Comparison of ENCODE assay signal across 30 mouse cellular contexts in the genomic region with DNA sequence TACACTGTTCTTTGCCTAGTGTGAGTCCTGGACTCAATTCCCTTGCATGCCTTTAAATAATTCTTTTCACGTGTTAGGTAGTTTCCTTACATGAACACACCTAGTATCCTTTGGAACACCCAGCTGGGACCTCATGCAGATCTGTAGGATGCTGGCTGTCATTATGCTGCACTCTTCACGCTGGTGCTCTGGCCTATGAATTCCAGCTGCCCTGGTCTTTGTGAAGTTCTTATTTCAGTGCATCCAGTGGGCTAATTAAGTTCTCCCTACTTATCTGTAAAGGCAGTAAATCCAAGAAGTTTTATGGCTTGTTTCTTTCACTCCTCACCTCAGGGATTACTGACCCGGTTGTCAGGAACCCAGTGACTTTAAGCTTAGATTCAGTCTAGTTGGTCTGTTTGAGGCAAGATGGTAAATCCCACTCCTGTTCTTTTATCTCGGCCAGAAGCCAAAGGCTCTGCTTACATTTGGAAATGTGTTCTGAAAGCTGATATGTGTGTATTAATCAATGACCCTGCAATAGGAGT. TPM values are rescaled to one million over a fixed set of nuclear protein-coding genes. Genes with fewer than 3 reads are reported as not detected.
A peak's percentile ranks its signal among the peaks of the same experiment; 100 is the strongest.
DNase-seq lines count a peak whose midpoint lies in the region; ATAC-seq lines count a peak whose summit lies in the region.
"Had no signal": no experiment of that assay in that cellular context is flagged by ENCODE, and none has a peak within 500 bp of the region (broad histone marks: within the 10 kb centered on the region; RNA-seq: fewer than 3 reads in every experiment).

No protein-coding gene starts in this region.

- no peak overlapping the region for H3K9ac ChIP-seq in embryonic facial prominence, embryonic 14.5 days (ENCODE audit: low read depth, low read length)
- H3K9ac ChIP-seq in kidney, embryonic 16.5 days (replicated peaks; ENCODE audit: low read length) = no peak overlapping the region
- H3K9ac ChIP-seq: embryonic facial prominence, embryonic 12.5 days; forebrain, embryonic 12.5 days; forebrain, embryonic 15.5 days; heart, embryonic 13.5 days; hindbrain, embryonic 15.5 days; intestine, embryonic 15.5 days had no signal

- no peaks in the 10 kb centered on the region for H3K27me3 ChIP-seq in embryonic facial prominence, embryonic 14.5 days (replicated peaks; ENCODE audit: control insufficient read depth, insufficient read depth, low read length)
- no peaks in the 10 kb centered on the region for H3K27me3 ChIP-seq in embryonic facial prominence, embryonic 10.5 days (replicated peaks; ENCODE audit: low read depth, poor library complexity, severe bottlenecking)
- H3K27me3 ChIP-seq in kidney, embryonic 16.5 days (ENCODE audit: insufficient read depth, low read length) = no peaks in the 10 kb centered on the region
- H3K27me3 ChIP-seq: embryonic facial prominence, embryonic 12.5 days; forebrain, embryonic 12.5 days; forebrain, embryonic 15.5 days; heart, embryonic 13.5 days; hindbrain, embryonic 15.5 days; intestine, embryonic 15.5 days had no signal

- peak; percentile 16 for DNase-seq in embryonic facial prominence, embryonic 14.5 days (ENCODE audit: low spot score)
- no peak for DNase-seq in embryonic facial prominence, embryonic 10.5 days (ENCODE audit: low spot score)
- no peak for DNase-seq in kidney, postnatal 14 days
- DNase-seq in forelimb bud, embryonic 11.5 days (ENCODE audit: low read depth, low spot score) = peak; percentile 19
- DNase-seq in adrenal gland, adult 18-20 months (ENCODE audit: low spot score in 2 of 2) = no peak
- DNase-seq: adrenal gland, adult 2 months; adrenal gland, postnatal 14 days; B cell, adult 2 months; cerebellum, adult 11 months; cerebellum, adult 2 months; cerebellum, adult 9-11 months; cerebellum, postnatal 25 days; gastrocnemius, postnatal 10 days; gastrocnemius, postnatal 36 days; heart, adult 2 months; heart, postnatal 14 days; heart, postnatal 4 days had no signal

- no peak for ATAC-seq in embryonic facial prominence, embryonic 14.5 days (ENCODE audit: low read depth)
- peak; percentile 79 for ATAC-seq in kidney, embryonic 16.5 days (ENCODE audit: low FRiP score, low TSS enrichment)
- ATAC-seq: forebrain, embryonic 15.5 days; intestine, embryonic 15.5 days; Patski had no signal

- no peaks in the 10 kb centered on the region for H3K4me1 ChIP-seq in embryonic facial prominence, embryonic 14.5 days (ENCODE audit: control insufficient read depth, insufficient read depth, low read length)
- H3K4me1 ChIP-seq in embryonic facial prominence, embryonic 10.5 days = no peaks in the 10 kb centered on the region
- no peaks in the 10 kb centered on the region for H3K4me1 ChIP-seq in kidney, embryonic 16.5 days (ENCODE audit: insufficient read depth, low read length)
- H3K4me1 ChIP-seq: embryonic facial prominence, embryonic 12.5 days; forebrain, embryonic 12.5 days; forebrain, embryonic 15.5 days; heart, embryonic 10.5 days; heart, embryonic 13.5 days; hindbrain, embryonic 15.5 days; intestine, embryonic 15.5 days had no signal

- H3K4me2 ChIP-seq in embryonic facial prominence, embryonic 14.5 days (ENCODE audit: low read depth, low read length) = no peak overlapping the region
- no peak overlapping the region for H3K4me2 ChIP-seq in kidney, embryonic 16.5 days (replicated peaks; ENCODE audit: low read depth, low read length)
- H3K4me2 ChIP-seq: embryonic facial prominence, embryonic 12.5 days; forebrain, embryonic 12.5 days; forebrain, embryonic 15.5 days; heart, embryonic 13.5 days; hindbrain, embryonic 15.5 days; intestine, embryonic 15.5 days had no signal

- no peaks in the 10 kb centered on the region for H3K9me3 ChIP-seq in embryonic facial prominence, embryonic 14.5 days (ENCODE audit: control insufficient read depth, low read length)
- H3K9me3 ChIP-seq in embryonic facial prominence, embryonic 10.5 days = no peaks in the 10 kb centered on the region
- no peaks in the 10 kb centered on the region for H3K9me3 ChIP-seq in kidney, embryonic 16.5 days (ENCODE audit: low read length)
- H3K9me3 ChIP-seq: embryonic facial prominence, embryonic 12.5 days; forebrain, embryonic 12.5 days; forebrain, embryonic 15.5 days; G1E; heart, embryonic 10.5 days; heart, embryonic 13.5 days; hindbrain, embryonic 15.5 days; intestine, embryonic 15.5 days had no signal

- H3K36me3 ChIP-seq in embryonic facial prominence, embryonic 14.5 days (ENCODE audit: control insufficient read depth, insufficient read depth, low read length) = no peaks in the 10 kb centered on the region
- no peaks in the 10 kb centered on the region for H3K36me3 ChIP-seq in embryonic facial prominence, embryonic 10.5 days (replicated peaks)
- H3K36me3 ChIP-seq in kidney, embryonic 16.5 days (ENCODE audit: insufficient read depth, low read length) = no peaks in the 10 kb centered on the region
- H3K36me3 ChIP-seq: embryonic facial prominence, embryonic 12.5 days; forebrain, embryonic 12.5 days; forebrain, embryonic 15.5 days; G1E; heart, embryonic 10.5 days; heart, embryonic 13.5 days; hindbrain, embryonic 15.5 days; intestine, embryonic 15.5 days had no signal

- WGBS in embryonic facial prominence, embryonic 14.5 days = 34% methylated on average over 4 of the region's 4 CpGs
- 57% methylated on average over 4 of the region's 4 CpGs for WGBS in embryonic facial prominence, embryonic 10.5 days
- 11% methylated on average over 4 of the region's 4 CpGs for WGBS in kidney, embryonic 16.5 days

- H3K4me3 ChIP-seq in embryonic facial prominence, embryonic 14.5 days (ENCODE audit: low read depth, low read length) = no peak overlapping the region
- H3K4me3 ChIP-seq in embryonic facial prominence, embryonic 10.5 days = no peak overlapping the region
- H3K4me3 ChIP-seq in kidney, embryonic 16.5 days (ENCODE audit: low read length) = no peak overlapping the region
- H3K4me3 ChIP-seq: embryonic facial prominence, embryonic 12.5 days; erythroblast, embryonic 14.5 days; forebrain, embryonic 12.5 days; forebrain, embryonic 15.5 days; heart, adult 2 months; heart, embryonic 10.5 days; heart, embryonic 13.5 days; hindbrain, embryonic 15.5 days; intestine, embryonic 15.5 days had no signal

- H3K27ac ChIP-seq in embryonic facial prominence, embryonic 14.5 days (replicated peaks; ENCODE audit: low read depth, low read length) = no peak overlapping the region
- H3K27ac ChIP-seq in embryonic facial prominence, embryonic 10.5 days (replicated peaks) = no peak overlapping the region
- H3K27ac ChIP-seq in kidney, embryonic 16.5 days (ENCODE audit: low read length) = no peak overlapping the region
- H3K27ac ChIP-seq: embryonic facial prominence, embryonic 12.5 days; forebrain, embryonic 12.5 days; forebrain, embryonic 15.5 days; heart, adult 2 months; heart, embryonic 10.5 days; heart, embryonic 13.5 days; hindbrain, embryonic 15.5 days; intestine, embryonic 15.5 days had no signal

RNA-seq across cellular contexts. Expression of gene Slc15a2, which starts 45.3 kb away (rescaled TPM):
- polyA plus RNA-seq in embryonic facial prominence, embryonic 14.5 days (2014; fragmentation: Nextera tagmentation; extraction: Ambion mirVana) = 7.0 and 10.7 TPM in 2 replicates
- polyA plus RNA-seq in embryonic facial prominence, embryonic 10.5 days (2016; fragmentation: Nextera tagmentation; extraction: Ambion mirVana) = 2.0 and 3.0 TPM in 2 replicates
- polyA plus RNA-seq in kidney, embryonic 16.5 days (2015; fragmentation: Nextera tagmentation; extraction: Ambion mirVana) = 21.7 and 28.5 TPM in 2 replicates
- total RNA-seq in adrenal gland, adult 18-20 months (2021) = 1 to 10 TPM; 4.0 to 6.2 TPM
- polyA plus RNA-seq: erythroblast, embryonic 14.5 days had no signal

RNA-seq across cellular contexts. Expression of gene Ildr1, which starts 45.7 kb away (rescaled TPM):
- polyA plus RNA-seq in embryonic facial prominence, embryonic 14.5 days (2014; fragmentation: Nextera tagmentation; extraction: Ambion mirVana) = 4.3 and 5.3 TPM in 2 replicates
- polyA plus RNA-seq in embryonic facial prominence, embryonic 10.5 days (2016; fragmentation: Nextera tagmentation; extraction: Ambion mirVana) = 1.0 and 1.7 TPM in 2 replicates
- 8.8 and 9.6 TPM in 2 replicates for polyA plus RNA-seq in kidney, embryonic 16.5 days (2015; fragmentation: Nextera tagmentation; extraction: Ambion mirVana)
- total RNA-seq in adrenal gland, adult 18-20 months (2021) = not detected
- total RNA-seq: adrenal gland, adult 2 months; adrenal gland, postnatal 14 days; common myeloid progenitor, adult 5-6 weeks; gastrocnemius, postnatal 36 days; granulocyte monocyte progenitor cell, adult 5-6 weeks; heart, adult 2 months; heart, postnatal 4 days had no signal
- polyA plus RNA-seq: adrenal gland, adult 2 months; erythroblast, embryonic 14.5 days; G1E; Patski had no signal

Comparison
In these comparisons a context has a peak if more than half of its experiments do, and no peak if none do; other contexts are left out.
1. DNase-seq: peak in embryonic facial prominence, embryonic 14.5 days (single experiment) and forelimb bud, embryonic 11.5 days (single experiment); none in embryonic facial prominence, embryonic 10.5 days (single experiment), kidney, postnatal 14 days (single experiment) and adrenal gland, adult 18-20 months (0 of 2).